8 mouse cellular contexts compared by ENCODE assay signal in genomic region chr6:97740107-97740850, GRCm38 (mm10).
DNase-seq lines count a peak whose midpoint lies in the region; ATAC-seq and TF ChIP-seq lines count a peak whose summit lies in the region.

No protein-coding gene starts in this region.

- ATAC-seq in forebrain, embryonic 14.5 days = no peak
- ATAC-seq in hindbrain, postnatal 0 days = 0 out of 2 replicates have a peak, but pooled peaks have one; percentile 66
- ATAC-seq in limb, embryonic 12.5 days (ENCODE audit: insufficient number of reproducible peaks, insufficient read depth, low FRiP score, low TSS enrichment, low read depth) = no peak
- ATAC-seq in neural tube, embryonic 11.5 days (ENCODE audit: insufficient read depth, low FRiP score, low TSS enrichment) = no peak
- ATAC-seq in monocyte, adult 5-6 weeks (replicated peaks; ENCODE audit: insufficient number of reproducible peaks, low FRiP score, low TSS enrichment, poor library complexity, severe bottlenecking) = no peak

- peak; percentile 80 for TF ChIP-seq CTCF in hindbrain, postnatal 0 days (IDR thresholded peaks at IDR 0.05; ENCODE audit: low read depth)

- H3K27ac ChIP-seq in forebrain, embryonic 14.5 days (ENCODE audit: low read depth, low read length) = no peak overlapping the region
- no peak overlapping the region for H3K27ac ChIP-seq in hindbrain, postnatal 0 days
- H3K27ac ChIP-seq in limb, embryonic 12.5 days = no peak overlapping the region
- no peak overlapping the region for H3K27ac ChIP-seq in neural tube, embryonic 11.5 days (ENCODE audit: low read depth, low read length)

- H3K4me2 ChIP-seq in forebrain, embryonic 14.5 days (ENCODE audit: low read length) = no peak overlapping the region
- H3K4me2 ChIP-seq in hindbrain, postnatal 0 days (ENCODE audit: low read depth, low read length) = peak overlapping the region; percentile 19; the same call in 1 of the 2 replicates
- H3K4me2 ChIP-seq in limb, embryonic 12.5 days = peak overlapping the region; percentile 51
- no peak overlapping the region for H3K4me2 ChIP-seq in neural tube, embryonic 11.5 days (ENCODE audit: low read depth)

- peak; percentile 27 for DNase-seq in thymus, postnatal 14 days
- no peak for DNase-seq in thymus, adult 18-20 months
- DNase-seq in brain, embryonic 18.5 days (ENCODE audit: low read depth, low spot score) = peak; percentile 50
- peak; percentile 85 for DNase-seq in forebrain, embryonic 14.5 days (ENCODE audit: low spot score)
- DNase-seq in hindbrain, postnatal 0 days (ENCODE audit: low spot score) = peak; percentile 88
- peak; percentile 75 for DNase-seq in neural tube, embryonic 11.5 days (ENCODE audit: low spot score)

- H3K4me3 ChIP-seq in forebrain, embryonic 14.5 days (ENCODE audit: low read depth, low read length) = no peak overlapping the region
- no peak overlapping the region for H3K4me3 ChIP-seq in hindbrain, postnatal 0 days (ENCODE audit: low read length)
- peak overlapping the region; percentile 16 for H3K4me3 ChIP-seq in limb, embryonic 12.5 days (replicated peaks)
- no peak overlapping the region for H3K4me3 ChIP-seq in neural tube, embryonic 11.5 days (ENCODE audit: low read depth, low read length)

- no peaks in the 10 kb centered on the region for H3K36me3 ChIP-seq in forebrain, embryonic 14.5 days (ENCODE audit: control insufficient read depth, insufficient read depth, low read length)
- H3K36me3 ChIP-seq in hindbrain, postnatal 0 days (ENCODE audit: insufficient read depth, low read length) = no peaks in the 10 kb centered on the region
- no peaks in the 10 kb centered on the region for H3K36me3 ChIP-seq in limb, embryonic 12.5 days
- no peaks in the 10 kb centered on the region for H3K36me3 ChIP-seq in neural tube, embryonic 11.5 days (ENCODE audit: control insufficient read depth, insufficient read depth, low read length)

- H3K27me3 ChIP-seq in forebrain, embryonic 14.5 days (replicated peaks; ENCODE audit: control insufficient read depth, insufficient read depth, low read length) = no peaks in the 10 kb centered on the region
- no peaks in the 10 kb centered on the region for H3K27me3 ChIP-seq in hindbrain, postnatal 0 days (ENCODE audit: insufficient read depth, low read length)
- no peaks in the 10 kb centered on the region for H3K27me3 ChIP-seq in limb, embryonic 12.5 days
- H3K27me3 ChIP-seq in neural tube, embryonic 11.5 days (ENCODE audit: control insufficient read depth, insufficient read depth, low read length) = no peaks in the 10 kb centered on the region

- WGBS in forebrain, embryonic 14.5 days = 17% methylated on average over 13 of the region's 13 CpGs
- 5% methylated on average over 13 of the region's 13 CpGs for WGBS in hindbrain, postnatal 0 days
- WGBS in limb, embryonic 12.5 days = 13% methylated on average over 13 of the region's 13 CpGs
- WGBS in neural tube, embryonic 11.5 days = 19% methylated on average over 13 of the region's 13 CpGs

- no peak overlapping the region for H3K9ac ChIP-seq in forebrain, embryonic 14.5 days (ENCODE audit: low read length)
- H3K9ac ChIP-seq in hindbrain, postnatal 0 days (replicated peaks; ENCODE audit: low read length) = no peak overlapping the region
- no peak overlapping the region for H3K9ac ChIP-seq in limb, embryonic 12.5 days (replicated peaks)
- H3K9ac ChIP-seq in neural tube, embryonic 11.5 days (ENCODE audit: low read length) = no peak overlapping the region

- H3K4me1 ChIP-seq in forebrain, embryonic 14.5 days (ENCODE audit: control insufficient read depth, insufficient read depth, low read length) = no peaks in the 10 kb centered on the region
- H3K4me1 ChIP-seq in hindbrain, postnatal 0 days (ENCODE audit: insufficient read depth, low read length) = no peaks in the 10 kb centered on the region
- peaks cover 13% of the 10 kb centered on the region for H3K4me1 ChIP-seq in limb, embryonic 12.5 days (replicated peaks)
- no peaks in the 10 kb centered on the region for H3K4me1 ChIP-seq in neural tube, embryonic 11.5 days (ENCODE audit: control insufficient read depth, insufficient read depth, low read length)

- no peaks in the 10 kb centered on the region for H3K9me3 ChIP-seq in forebrain, embryonic 14.5 days (replicated peaks; ENCODE audit: control insufficient read depth, low read length)
- H3K9me3 ChIP-seq in hindbrain, postnatal 0 days (ENCODE audit: low read length) = no peaks in the 10 kb centered on the region
- H3K9me3 ChIP-seq in limb, embryonic 12.5 days = no peaks in the 10 kb centered on the region
- no peaks in the 10 kb centered on the region for H3K9me3 ChIP-seq in neural tube, embryonic 11.5 days (ENCODE audit: control insufficient read depth, low read length)

Comparison
In these comparisons a context has a peak if more than half of its experiments do, and no peak if none do; other contexts are left out.
1. DNase-seq: peak in thymus, postnatal 14 days (single experiment), brain, embryonic 18.5 days (single experiment), forebrain, embryonic 14.5 days (single experiment), hindbrain, postnatal 0 days (single experiment) and neural tube, embryonic 11.5 days (single experiment); none in thymus, adult 18-20 months (0 of 2).
2. H3K4me2 ChIP-seq: peak in hindbrain, postnatal 0 days (single experiment) and limb, embryonic 12.5 days (single experiment); none in forebrain, embryonic 14.5 days (single experiment) and neural tube, embryonic 11.5 days (single experiment).